Mouse (Mus musculus): ENCODE measurements around the gene Prr36. TPM values are rescaled to one million over a fixed set of nuclear protein-coding genes. Genes with fewer than 3 reads are reported as not detected.

The Prr36 gene
- total RNA-seq, 2 experiments from 2014 or later = not detected

- no peak for DNase-seq
- intact Hi-C loops (cut with DNase I) = loop anchor here (5.0 kb wide), 1 partner anchor 125 kb away; no protein-coding TSS in a partner anchor
Measured at GRCm38 (mm10) chr8:4247241-4247640, 30.0 kb upstream of the Prr36 start.

GRCm38 (mm10) chr8:4245737-4246136, 28.5 kb upstream of the Prr36 start:
- intact Hi-C loops (cut with DNase I) = loop anchor here (5.0 kb wide), 1 partner anchor 127 kb away; no protein-coding TSS in a partner anchor
- no peak for DNase-seq

GRCm38 (mm10) chr8:4245061-4245460, 27.8 kb upstream of the Prr36 start:
- intact Hi-C loops (cut with DNase I) = loop anchor here (5.0 kb wide), 1 partner anchor 127 kb away; no protein-coding TSS in a partner anchor
- DNase-seq = no peak

- intact Hi-C loops (cut with DNase I) = loop anchor here (5.0 kb wide), 1 partner anchor 72 kb away; the partner anchor contains the start of gene Evi5l
- DNase-seq = no peak
Measured at GRCm38 (mm10) chr8:4239193-4239890, 22.1 kb upstream of the Prr36 start.

- intact Hi-C loops (cut with DNase I) = loop anchor here (5.0 kb wide), 1 partner anchor 71 kb away; the partner anchor contains the start of gene Evi5l
- DNase-seq = peak; percentile 99 to 100
Measured at GRCm38 (mm10) chr8:4238434-4239192, 21.4 kb upstream of the Prr36 start, which contains the start of the genes Map2k7 and Gm49320. TSS of gene Map2k7 (plus strand) at chr8:4238740. TSS of gene Gm49320 (plus strand) at chr8:4238865.

GRCm38 (mm10) chr8:4237814-4238433, 20.7 kb upstream of the Prr36 start:
- intact Hi-C loops (cut with DNase I) = loop anchor here (5.0 kb wide), 1 partner anchor 71 kb away; the partner anchor contains the start of gene Evi5l
- no peak for DNase-seq

- DNase-seq = no peak
- intact Hi-C loops (cut with DNase I) = no loop called here
Measured at GRCm38 (mm10) chr8:4230612-4231351, 13.5 kb upstream of the Prr36 start.

- DNase-seq = no peak
Measured at GRCm38 (mm10) chr8:4229784-4230183, 12.5 kb upstream of the Prr36 start.

GRCm38 (mm10) chr8:4227919-4228318, 10.7 kb upstream of the Prr36 start:
- no peak for DNase-seq
- intact Hi-C loops (cut with DNase I) = no loop called here

More at GRCm38 (mm10) chr8:4229784-4230183, 12.5 kb upstream of the Prr36 start:
- intact Hi-C loops (cut with DNase I) = no loop called here

GRCm38 (mm10) chr8:4226739-4227347, 9.6 kb upstream of the Prr36 start, which contains the start of gene Lrrc8e:
TSS of gene Lrrc8e (plus strand) at chr8:4226827.
- DNase-seq = no peak
- intact Hi-C loops (cut with DNase I) = no loop called here

GRCm38 (mm10) chr8:4226323-4226722, 9.1 kb upstream of the Prr36 start:
- intact Hi-C loops (cut with DNase I) = no loop called here
- no peak for DNase-seq

- no peak for DNase-seq
- intact Hi-C loops (cut with DNase I) = no loop called here
Measured at GRCm38 (mm10) chr8:4222059-4222458, 4.8 kb upstream of the Prr36 start.

- DNase-seq = no peak
- intact Hi-C loops (cut with DNase I) = no loop called here
Measured at GRCm38 (mm10) chr8:4219617-4220016, 2.4 kb upstream of the Prr36 start.

- no peak for DNase-seq
- intact Hi-C loops (cut with DNase I) = no loop called here
Measured at GRCm38 (mm10) chr8:4216296-4216695, 963 bp downstream of the Prr36 start.

- DNase-seq = no peak
- intact Hi-C loops (cut with DNase I) = no loop called here
Measured at GRCm38 (mm10) chr8:4214006-4214980, 3.0 kb downstream of the Prr36 start.

- intact Hi-C loops (cut with DNase I) = no loop called here
- DNase-seq = peak in 1 of 2 experiments; percentile 28
Measured at GRCm38 (mm10) chr8:4213210-4214005, 3.9 kb downstream of the Prr36 start.

- DNase-seq = no peak
- intact Hi-C loops (cut with DNase I) = no loop called here
Measured at GRCm38 (mm10) chr8:4212809-4213209, 4.5 kb downstream of the Prr36 start.

GRCm38 (mm10) chr8:4211097-4211496, 6.2 kb downstream of the Prr36 start:
- intact Hi-C loops (cut with DNase I) = no loop called here
- no peak for DNase-seq

All from gastrocnemius, postnatal 36 days (tissue).